Mouse (Mus musculus) 3T3-L1 (cell line): ENCODE measurements around the gene Fam213b.

Source experiments
- DNase-seq: peaks from one replicate; pipeline ENCODE4 v3.0.0-alpha.2; 2015; ENCODE audit warnings: low read depth, low spot score

Fam213b gene

DNA sequence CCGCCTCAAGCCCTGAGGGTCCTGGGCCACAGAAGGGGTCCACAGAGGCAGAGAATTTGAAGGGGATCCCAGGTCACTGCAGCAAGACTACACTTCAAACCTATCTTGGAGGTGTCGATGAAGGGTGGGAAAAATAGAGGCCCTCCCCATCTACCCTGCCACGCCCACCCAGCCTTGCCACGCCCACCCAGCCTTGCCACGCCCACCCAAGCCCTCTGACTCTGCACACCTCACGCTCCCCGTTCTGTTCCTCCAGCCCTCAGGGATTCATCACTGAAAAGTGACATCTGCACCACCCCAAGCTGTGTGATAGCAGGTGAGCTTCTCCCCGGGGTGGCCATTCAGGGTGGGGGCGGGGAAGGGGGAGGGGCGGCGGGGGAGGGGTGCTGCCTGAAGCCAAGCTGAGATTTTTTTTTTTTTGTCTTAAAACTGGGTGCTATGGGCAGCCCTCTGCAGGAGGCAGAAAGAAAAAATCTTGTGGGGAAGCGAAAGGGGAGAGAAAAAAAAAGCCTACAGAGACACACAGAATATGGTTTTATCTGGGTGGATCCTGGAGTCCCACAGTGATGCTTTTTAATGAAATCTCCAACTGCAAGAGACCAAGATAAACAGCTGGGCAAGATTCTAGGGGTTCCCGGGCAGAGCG lies 16.8 kb downstream of the Fam213b start:
- no peak for DNase-seq

DNA sequence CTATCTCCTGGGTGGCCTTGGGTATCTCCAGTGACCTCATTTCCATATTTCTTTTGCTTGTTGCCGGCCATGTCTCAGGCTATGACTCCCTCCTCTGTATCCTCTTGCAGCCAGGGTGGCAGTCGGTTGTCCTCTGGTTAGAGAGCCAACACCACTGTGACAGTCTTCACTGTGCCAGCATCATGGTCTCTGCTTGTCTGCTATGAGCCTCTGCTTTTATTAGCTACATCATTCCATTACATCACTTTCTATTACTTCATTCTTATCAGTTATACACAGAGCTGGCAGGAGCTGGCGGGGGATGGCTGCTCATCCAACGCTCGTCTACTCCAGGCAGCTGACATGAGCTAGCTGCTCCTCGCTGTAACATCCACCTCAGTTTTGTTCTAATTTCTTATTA lies 18.2 kb downstream of the Fam213b start:
- no peak for DNase-seq

DNA sequence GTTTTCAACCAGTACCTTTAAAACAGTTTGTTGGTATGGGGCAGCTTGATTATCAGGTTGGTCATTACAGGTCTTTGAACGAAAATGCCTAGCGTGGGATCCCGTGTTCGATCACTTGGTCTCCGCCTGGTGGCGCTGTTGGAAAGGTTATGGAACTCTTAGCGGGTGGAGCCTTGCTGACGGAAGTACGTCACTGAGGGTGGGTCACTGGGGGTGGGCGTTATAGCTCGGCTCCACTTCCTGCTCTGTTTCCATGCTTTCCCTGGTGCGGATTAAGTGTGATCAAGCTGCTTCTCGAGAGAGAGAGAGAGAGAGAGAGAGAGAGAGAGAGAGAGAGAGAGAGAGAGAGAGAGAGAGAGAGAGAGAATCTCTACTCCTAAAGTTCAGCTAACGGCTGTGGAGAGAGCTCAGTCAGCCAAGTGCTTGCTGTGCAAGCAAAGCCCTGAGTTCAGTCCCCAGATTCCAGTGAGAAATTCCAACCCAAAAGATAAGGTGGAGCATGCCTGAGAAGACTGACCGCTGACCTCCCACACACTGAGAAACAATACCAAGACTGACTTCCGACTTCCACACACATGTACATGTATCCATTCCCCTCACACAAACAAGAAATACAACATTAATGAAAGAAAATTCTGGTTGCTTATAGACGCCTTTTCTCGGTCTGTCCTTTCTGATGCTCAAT lies 20.9 kb downstream of the Fam213b start:
- peak; percentile 96 for DNase-seq

DNA sequence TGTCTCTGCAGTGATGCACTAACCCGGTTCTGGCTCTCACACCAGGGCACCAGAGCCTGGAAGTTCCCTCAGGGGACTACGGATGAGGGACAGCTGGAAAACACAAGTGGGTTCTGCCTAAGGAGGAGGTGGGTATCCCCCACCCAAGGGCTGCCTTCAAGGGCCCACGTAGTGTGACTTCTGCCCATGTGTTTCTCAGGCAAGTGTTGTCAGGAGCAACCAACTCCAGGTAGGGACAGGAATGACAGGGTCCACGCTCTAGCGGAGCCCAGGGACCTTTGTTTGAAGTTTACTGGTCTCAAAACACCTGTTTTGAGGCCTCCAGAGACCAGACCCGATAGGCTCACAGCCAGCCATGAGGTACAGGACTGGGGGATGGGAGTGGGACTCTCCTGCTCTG lies 25.7 kb downstream of the Fam213b start:
- DNase-seq = no peak

DNA sequence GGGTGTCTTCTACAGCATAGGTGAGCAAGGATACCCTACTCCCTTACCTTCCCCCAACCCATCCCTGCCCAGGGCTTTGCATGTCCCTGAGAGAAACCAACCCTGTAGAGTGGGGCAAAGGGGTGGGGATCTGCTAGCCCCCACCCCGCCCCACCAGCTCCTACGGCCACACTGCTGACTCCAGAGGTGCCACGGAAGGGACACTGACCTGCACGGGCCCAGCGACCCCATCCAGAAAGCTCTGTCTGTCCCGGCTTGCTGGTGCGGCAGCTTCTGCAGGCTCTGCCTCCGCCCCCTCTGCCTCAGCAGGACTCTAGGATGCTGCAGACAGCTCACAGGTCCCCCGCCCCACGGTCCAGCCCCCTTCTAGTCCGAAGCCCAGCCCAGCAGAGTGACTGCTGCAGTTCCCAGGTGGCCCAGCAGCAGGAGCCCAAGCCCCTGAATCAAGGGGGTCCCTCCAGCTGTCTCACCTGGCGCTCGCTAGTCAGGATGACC lies 27.1 kb downstream of the Fam213b start:
- DNase-seq = no peak

DNA sequence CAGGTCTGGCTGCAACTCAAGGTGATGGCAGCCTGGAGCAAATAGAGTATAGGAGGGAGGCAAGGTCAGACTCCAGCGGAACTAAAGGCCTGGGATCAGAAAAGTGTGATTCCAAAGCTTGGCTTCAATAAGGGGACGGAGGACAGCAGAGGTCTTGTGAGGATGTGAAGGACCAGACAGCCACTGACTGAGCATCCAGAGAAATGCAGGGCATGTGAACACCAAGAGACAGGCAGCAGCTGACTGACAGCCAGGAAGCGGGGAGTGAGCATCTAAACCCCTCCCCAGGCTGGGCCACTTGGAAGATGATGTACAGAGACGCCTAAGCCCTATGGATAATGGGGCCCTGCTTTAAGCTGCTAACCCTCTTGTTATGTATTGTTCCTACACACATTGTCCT lies 28.2 kb downstream of the Fam213b start:
- no peak for DNase-seq

DNA sequence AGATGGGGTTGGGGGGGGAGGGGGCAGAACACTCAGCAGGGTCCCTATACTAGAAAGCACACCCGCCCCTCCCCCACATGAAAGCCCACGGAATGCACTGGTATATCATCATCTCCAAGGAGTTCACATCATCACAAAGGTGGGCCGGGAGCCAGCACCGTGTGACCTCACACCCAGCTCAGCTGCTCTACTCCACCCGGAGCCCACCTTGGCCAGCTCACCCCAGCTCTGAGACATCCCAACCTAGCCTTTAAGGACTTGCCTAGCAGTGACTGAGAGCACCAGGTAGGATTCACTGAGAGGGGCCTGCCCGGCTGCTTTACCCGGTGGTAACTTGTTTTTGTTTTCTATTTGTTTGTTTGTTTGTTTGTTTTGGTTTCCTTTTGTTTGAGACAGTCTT lies 29.5 kb downstream of the Fam213b start, which contains the start of gene Mmel1:
TSS of gene Mmel1 (plus strand) at position 146 of the 400 bp plus-strand sequence.
- DNase-seq = no peak

DNA sequence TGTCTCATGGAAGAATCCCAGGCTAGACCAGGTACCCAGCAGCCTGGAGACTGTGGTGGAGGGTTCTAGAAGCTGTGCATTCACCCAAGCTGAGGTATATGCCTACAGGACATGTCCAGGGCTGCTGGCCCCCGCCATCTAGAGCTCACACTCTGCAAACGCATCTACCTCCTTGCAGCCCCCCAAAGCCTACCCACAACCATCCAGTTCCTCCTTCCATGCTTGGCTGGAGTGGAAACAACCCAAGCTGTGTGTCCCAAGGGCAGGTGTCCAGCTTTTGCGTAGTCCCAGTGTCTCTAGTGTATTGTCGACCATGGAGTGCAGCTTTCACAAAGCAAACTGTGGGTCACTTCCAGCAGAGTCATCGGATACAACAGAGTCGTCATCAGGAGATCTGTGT lies 31.7 kb downstream of the Fam213b start:
- no peak for DNase-seq

DNA sequence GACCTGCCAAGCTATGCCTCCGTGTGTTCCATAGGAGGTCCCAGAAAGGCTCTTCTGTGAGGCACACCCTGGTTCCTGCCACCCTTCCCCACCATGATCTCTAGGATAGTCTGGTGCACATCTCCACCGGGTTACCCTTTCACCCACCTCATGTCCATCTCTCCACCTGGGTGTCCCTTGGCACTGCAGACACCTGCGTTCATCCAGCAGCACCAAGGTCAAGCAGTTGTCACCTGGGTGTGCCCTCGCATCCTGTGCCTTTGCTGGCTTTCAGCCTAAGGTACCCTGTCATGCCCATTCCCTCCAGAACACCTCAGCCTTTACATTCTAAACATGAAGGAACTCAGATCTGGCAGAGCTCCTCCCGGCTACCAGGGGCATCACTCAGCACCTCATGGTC lies 32.5 kb downstream of the Fam213b start:
- DNase-seq = no peak

DNA sequence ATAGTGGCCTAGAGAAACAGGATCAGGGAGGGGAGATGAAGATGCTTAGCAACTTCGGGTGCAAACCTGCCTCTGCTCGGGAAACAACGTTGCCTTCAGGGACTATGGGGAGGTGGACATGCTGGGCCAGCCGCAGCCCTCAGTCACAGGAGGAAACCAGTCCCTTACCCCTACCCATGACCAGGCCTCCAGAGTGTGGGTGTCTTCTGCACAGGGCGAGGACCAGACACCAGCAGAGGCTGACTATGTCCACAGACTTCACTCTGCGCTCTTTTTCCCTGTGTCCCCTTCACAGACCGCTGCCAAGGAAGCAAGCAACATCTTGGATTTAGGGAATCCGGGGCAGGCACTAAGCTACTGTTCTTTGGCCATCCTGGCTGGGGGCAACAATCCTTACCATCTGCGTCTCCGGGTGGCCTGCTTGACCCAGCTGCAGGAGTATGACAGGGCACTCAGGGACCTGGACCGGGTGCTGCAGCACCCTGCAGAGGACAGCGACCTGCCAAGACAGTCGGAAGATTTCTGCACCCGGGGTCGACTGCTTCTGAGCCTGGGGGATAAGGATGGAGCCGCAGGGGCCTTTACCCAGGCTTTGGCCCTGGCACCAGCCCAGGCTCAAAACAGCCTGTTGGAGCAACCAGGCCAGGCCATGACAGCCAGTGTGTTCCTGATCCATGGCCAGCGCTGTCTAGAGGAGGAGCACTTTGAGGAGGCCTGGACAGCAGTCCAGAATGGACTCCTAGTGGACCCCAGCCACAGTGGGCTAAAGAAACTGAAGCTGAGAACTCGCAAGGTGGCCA lies 33.8 kb downstream of the Fam213b start:
- DNase-seq = no peak

DNA sequence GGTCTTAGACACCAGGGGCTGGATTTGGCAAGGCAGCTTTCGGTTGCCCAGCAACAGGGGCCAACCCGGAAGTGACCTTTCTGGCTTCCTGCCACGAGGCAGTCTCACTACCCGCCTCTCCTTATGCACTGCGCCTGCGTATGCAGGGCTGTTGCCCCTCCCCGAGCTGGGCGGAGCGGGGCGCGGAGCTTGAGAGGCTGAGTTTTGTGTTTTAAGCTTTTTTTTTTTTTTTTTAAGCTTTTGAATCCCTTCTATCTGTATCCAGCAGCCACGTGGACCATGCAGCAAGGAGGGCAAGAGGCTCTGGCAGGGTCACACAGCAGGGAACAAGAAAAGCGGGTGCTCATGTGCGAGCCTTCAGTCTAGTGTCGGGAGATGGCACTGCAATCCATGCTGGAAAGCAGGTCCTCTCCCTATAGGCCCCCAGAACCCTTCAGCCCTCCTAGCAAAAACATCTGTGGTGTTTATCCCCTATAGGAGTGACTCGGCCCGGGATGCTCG lies 34.6 kb downstream of the Fam213b start:
- DNase-seq = no peak

DNA sequence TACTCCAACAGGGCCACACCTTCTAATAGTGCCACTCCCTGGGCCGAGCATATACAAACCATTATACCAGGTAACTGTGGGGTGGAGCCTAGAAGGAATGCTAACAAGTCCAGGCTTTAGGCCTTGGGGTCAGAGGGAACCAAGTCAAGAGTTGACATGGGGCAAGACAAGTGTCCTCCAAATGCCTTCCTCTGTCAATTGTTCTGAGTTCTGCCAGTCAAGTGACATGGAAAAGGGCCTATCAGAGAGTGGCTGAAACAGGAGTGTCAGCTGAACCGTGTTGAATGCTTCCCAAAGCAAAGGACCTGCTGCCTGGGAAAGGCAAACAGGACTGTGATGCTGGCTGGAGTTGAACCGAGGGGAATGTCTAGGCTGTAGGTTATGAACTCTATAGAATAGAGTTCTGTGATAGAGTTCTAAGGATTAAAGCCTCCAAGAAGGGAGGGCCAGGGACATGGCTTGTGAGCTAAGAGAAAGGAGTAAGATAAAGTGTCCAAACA lies 35.4 kb downstream of the Fam213b start:
- DNase-seq = no peak

DNA sequence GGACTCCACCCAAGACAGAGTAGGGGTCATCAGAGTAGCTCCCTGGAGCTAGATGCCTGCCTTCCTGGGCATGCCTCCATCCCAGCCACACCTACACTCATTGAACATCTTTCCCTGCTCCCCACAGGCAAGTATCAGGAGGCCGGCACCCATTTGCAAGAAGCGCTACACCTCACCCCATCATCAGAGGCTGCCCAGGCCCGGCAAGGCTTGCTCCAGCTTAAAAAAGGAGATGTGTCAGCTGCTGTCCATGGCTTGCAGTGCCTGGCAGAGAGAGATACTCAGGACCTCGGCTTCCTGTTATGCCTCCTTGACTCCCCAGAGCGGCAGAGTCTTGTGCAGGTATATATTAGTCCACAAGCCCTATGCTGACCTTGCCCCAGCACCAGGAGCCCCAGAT lies 37.0 kb downstream of the Fam213b start:
- no peak for DNase-seq

DNA sequence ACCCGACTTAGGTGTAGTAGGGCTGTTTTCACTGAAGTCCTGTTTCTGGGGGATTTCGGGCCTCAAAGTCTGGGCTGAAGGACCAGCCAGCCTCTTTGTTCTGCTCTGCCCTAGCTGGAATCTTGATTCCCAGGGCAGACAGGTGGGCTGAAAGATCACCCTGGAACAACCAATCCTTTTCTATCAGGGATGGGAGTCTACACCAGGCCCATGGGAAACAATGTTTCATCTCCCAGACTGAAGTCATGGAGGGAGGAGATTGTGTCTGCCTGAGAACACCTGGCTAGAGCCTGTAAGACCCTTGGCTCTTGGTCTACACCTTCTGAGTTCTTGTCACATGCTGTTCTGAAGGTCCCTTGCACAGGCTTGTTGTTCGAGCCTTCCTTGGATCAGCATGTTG lies 40.3 kb downstream of the Fam213b start:
- no peak for DNase-seq

DNA sequence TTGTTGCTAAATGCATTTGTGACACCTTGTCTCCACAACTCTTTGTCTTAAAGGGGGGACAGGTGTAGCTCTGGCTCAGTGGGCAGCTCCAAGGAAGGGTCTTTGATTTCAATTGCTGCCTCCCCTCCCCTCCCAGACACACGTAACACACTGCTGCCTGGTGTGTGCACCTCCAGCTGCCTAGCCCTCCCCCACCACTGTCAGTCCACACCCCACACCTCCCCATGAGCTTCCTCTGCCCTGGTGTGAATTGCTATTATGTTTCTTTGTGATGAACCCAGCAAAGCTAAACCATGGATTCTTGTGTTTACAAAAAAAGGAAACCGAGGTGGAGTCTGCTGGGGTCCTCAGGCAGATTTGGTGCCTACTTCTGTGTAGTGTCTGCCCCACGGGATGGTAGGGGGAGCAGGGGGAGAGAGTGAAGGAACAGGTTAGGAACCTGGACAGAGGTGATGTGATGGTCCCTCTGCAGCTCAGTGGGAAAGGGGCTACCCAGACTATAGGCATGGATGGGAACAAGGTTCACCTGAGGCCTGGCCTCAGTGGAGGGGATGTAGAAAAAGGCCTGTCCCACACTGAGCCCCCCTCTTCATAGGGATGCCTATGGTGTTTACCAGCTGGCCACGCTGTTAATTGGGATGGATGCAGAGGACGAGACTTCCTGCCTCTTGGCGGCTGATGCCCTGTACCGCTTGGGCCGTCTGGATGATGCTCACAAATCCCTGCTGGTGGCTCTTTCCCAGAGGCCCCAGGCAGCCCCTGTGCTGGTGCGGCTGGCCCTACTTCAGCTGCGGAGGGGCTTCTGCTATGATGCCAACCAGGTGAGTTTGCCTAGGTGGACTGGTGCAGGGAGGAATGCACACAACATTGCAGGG lies 41.3 kb downstream of the Fam213b start:
- DNase-seq = no peak

DNA sequence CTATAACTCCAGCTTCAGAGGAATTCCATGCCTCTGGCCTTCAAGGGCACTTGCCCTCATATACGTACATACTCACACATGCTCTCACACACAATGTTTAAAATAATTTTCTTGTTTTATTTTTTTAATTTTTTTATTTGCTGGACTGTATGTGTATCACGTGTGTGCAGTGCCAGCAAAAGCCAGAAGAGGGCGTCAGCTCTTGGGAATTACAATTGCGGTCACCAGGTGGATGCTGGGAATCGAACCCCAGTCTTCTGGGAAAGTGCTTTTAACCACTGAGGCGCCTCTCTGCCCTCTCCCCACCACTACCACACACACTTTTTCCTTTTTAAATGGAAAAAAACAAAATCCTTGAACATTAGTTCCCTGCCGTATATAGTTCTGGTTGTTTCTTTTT lies 42.1 kb downstream of the Fam213b start:
- DNase-seq = no peak

DNA sequence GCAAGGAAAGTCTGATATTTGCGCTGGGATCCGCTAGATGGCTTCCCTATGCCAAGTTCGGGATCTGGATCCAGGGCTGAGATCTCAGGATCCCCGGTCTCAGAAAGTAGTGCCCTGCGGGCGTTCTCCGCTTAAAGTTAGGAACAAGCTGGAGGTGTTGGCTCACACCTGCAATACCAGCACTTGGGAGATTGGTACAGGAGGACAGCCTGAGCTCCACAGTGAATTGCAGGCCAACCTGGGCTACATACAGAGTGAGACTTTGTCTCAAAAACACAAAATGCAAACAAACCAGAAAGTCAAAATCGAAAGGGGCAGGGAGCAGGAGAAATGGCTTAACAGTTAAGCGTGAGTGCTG lies 42.5 kb downstream of the Fam213b start:
- no peak for DNase-seq

DNA sequence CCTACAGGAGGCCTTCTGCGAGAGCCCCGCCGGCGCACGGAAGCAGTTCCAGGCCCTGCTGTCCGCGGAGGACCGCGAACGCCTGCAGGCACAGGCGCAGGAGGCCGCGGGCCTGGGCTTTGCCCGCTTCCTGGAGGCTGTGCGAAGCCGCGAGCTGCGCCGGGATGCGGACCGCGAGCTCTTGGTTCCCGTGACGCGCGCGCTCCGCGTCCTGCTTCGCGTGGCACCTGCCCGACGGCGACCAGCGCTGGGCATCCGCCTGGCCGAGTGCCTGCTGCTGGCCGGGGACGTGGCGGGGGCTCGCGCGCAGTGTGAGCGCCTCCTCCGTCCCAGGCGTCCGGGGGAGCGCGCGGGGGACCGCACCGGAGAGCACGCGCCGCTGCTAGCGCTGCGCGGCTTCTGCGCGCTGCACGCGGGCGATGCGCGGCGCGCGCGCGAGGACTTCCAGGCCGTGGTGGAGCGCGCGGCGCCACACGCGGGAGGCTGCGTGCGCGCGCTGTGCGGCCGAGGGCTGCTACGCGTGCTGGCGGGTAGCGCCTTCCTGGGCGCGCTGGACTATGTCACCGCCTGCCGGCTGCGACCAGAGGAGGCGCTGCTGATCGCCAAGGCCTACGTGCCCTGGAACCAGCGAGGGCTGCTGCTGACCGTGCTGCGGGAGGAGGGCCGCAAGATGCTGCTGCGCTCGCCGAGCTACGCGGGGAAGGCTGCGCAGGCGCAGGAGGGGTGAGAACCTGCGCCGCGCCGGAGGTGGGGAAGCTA lies 43.0 kb downstream of the Fam213b start:
- no peak for DNase-seq

DNA sequence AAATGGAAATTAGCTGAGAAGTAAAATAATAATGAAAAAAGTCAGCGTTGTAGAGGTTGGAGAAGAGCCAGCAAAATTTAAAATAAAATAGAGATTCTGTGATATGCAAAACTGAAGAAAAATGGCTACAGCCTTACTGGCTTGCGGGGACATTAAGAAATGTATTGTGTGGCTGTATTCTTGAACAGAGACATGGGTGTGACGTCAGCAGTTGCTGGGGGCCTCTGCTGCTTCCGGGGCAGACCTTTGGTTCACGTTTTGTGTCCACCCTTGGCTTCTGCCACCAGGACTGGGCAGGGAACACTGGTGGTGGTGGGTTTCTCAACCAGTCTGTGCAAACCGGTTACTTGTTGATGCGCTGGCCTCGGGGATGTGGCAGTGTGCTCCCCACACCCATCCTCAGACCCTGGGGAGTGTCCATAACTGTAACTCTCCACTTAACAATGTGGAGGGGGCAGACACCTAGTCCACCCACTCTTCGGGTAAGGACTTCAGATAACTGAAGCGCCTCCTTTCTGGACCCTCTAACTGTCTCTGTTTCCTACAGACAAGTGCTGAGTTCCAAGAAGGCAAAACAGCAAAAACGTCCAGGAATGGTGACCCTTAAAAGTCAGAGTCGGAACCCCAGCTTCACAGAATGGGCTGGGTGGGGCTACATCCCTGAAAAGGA lies 44.1 kb downstream of the Fam213b start:
- no peak for DNase-seq

DNA sequence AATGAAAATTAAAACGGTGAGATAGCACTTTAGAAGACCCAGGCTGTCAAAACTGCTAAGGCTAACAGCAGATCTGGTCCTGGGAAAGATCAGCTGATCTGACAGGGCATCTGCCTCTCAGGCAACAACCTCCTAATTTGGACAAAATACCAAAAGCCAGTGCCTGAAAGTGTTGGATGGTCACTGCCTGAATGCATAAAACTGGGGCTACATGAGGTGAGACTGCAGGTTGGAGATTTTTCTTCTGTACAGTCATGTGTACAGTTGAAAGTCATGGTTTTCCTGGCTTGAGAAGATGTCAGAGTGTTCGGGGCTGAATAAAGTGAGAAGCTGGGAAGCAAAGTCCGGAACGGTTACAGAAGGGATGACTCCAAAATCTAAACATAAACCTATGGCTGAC lies 45.1 kb downstream of the Fam213b start:
- DNase-seq = no peak
